Mouse (Mus musculus) stomach, embryonic 16.5 days (tissue): Measurements from ENCODE around the gene Fars2. TPM values are rescaled to one million over a fixed set of nuclear protein-coding genes. Genes with fewer than 3 reads are reported as not detected.

ENCODE experiments used
- ATAC-seq: fragments of 200-750 bp; cut with Nextera tagmentation; 2 replicates; pipeline ENCODE4 v1.8.0; 2017; ENCODE audit warnings: moderate number of reproducible peaks, moderate TSS enrichment; ENCODE audit not compliant: insufficient read depth, low FRiP score
- H3K27ac ChIP-seq: fragments of 300-500 bp; sonication (generic); 2 replicates; pipeline ENCODE4 v1.5.1; 2014; ENCODE audit warnings: low read length
- H3K27me3 ChIP-seq: fragments of 300-500 bp; sonication (generic); 2 replicates; pipeline ENCODE4 v1.6.1; 2014; ENCODE audit warnings: low read length, control low read depth, mixed read lengths; ENCODE audit not compliant: control insufficient read depth, insufficient read depth
- H3K36me3 ChIP-seq: fragments of 300-500 bp; sonication (generic); 2 replicates; pipeline ENCODE4 v1.6.1; 2014; ENCODE audit warnings: low read length; ENCODE audit not compliant: control insufficient read depth, insufficient read depth
- H3K4me1 ChIP-seq: fragments of 300-500 bp; sonication (generic); 2 replicates; pipeline ENCODE4 v1.6.1; 2014; ENCODE audit warnings: low read length, control low read depth, mixed read lengths; ENCODE audit not compliant: control insufficient read depth, insufficient read depth
- H3K4me2 ChIP-seq: fragments of 300-500 bp; sonication (generic); 2 replicates; pipeline ENCODE4 v1.6.1; 2014; ENCODE audit warnings: low read depth, low read length, mixed read lengths
- H3K4me3 ChIP-seq: fragments of 300-500 bp; sonication (generic); replicated peaks from 2 replicates; pipeline ENCODE4 v1.5.1; 2014; ENCODE audit warnings: mild to moderate bottlenecking, low read length
- H3K9ac ChIP-seq: fragments of 300-500 bp; sonication (generic); 2 replicates; pipeline ENCODE4 v1.6.1; 2014; ENCODE audit warnings: low read length
- H3K9me3 ChIP-seq: fragments of 300-500 bp; sonication (generic); replicated peaks from 2 replicates; pipeline ENCODE4 v1.6.1; 2016; ENCODE audit warnings: low read length, control low read depth; ENCODE audit not compliant: control insufficient read depth
- WGBS: fragments of 180-500 bp; shearing (Covaris S2); extraction: QIAGEN DNeasy Blood & Tissue Kit; methylation state at CpG from one replicate; pipeline ENCODE4 v1.1.7; 2014; 5-methylcytosine and 5-hydroxymethylcytosine counted together
- polyA plus RNA-seq: library from polyadenylated mRNA; unstranded; fragments of >200 nt; fragmentation: Nextera tagmentation; extraction: Ambion mirVana; gene quantifications from 2 replicates; pipeline ENCODE4 v1.2.1, GENCODE M21; 2015

Fars2 gene
- polyA plus RNA-seq, 1 experiment from 2014 or later, result 34.6 TPM

DNA sequence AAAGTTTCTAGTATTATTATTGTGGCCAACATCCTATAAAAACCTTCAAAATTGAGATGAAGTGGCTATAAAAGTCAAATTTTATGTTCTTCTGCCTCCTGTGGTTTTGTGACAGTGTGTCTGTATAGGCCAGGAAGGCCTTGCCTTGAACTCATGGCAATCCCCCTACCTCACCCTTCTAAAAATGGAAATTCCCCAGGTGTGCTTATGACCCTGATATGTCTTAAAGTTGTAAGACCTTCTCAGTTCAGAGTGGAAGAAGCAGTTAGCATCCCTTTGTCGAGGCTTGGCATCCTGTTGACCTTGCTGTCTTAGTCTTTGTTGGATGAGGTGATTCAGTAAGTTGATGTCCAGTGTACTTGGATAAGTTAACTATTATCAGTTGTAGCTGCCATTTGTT, 82.1 kb downstream of the Fars2 start:
- H3K4me3 ChIP-seq, result no peak overlapping the region
- H3K27me3 ChIP-seq, result no peaks in the 10 kb centered on the region
- H3K27ac ChIP-seq, result no peak overlapping the region
- H3K9ac ChIP-seq, result no peak overlapping the region
- no peaks in the 10 kb centered on the region for H3K4me1 ChIP-seq
- WGBS, result 84% methylated on average over 1 of the region's 1 CpGs
- no peaks in the 10 kb centered on the region for H3K36me3 ChIP-seq
- no peak for ATAC-seq
- no peaks in the 10 kb centered on the region for H3K9me3 ChIP-seq
- no peak overlapping the region for H3K4me2 ChIP-seq

DNA sequence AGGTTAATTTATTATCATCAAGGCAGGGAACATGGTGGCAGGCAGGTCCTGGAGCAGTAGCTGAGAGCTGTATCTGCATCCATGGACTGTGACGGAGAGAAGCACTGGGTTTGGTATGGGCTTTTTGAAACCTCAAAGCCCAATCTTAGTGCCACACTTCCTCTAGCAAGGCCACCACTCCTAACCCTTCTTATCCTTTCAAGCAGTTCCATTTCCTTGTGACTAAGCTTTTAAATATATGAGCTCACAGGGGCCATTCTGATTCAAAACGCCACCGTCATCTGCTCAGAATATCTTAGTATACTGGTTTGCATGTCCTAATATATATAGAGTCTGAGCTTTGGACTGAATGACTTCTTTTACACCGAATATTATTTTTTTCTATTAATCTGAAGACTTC, 83.2 kb downstream of the Fars2 start:
- Histone ChIP-seq H3K4me2 (no peak overlapping the region), H3K36me3 (no peaks in the 10 kb centered on the region), H3K9ac (no peak overlapping the region), H3K4me3 (no peak overlapping the region), H3K4me1 (no peaks in the 10 kb centered on the region), H3K9me3 (no peaks in the 10 kb centered on the region), H3K27ac (no peak overlapping the region), H3K27me3 (no peaks in the 10 kb centered on the region)
- no peak for ATAC-seq
- 85% methylated on average over 4 of the region's 4 CpGs for WGBS

- WGBS, result 71% methylated on average over 2 of the region's 2 CpGs
- Histone ChIP-seq H3K9me3 (no peaks in the 10 kb centered on the region), H3K27me3 (no peaks in the 10 kb centered on the region), H3K36me3 (no peaks in the 10 kb centered on the region), H3K4me1 (no peaks in the 10 kb centered on the region), H3K27ac (no peak overlapping the region), H3K9ac (no peak overlapping the region), H3K4me2 (no peak overlapping the region), H3K4me3 (no peak overlapping the region)
- no peak for ATAC-seq
Measured at GRCm38 (mm10) chr13:36202496-36202895, 85.3 kb downstream of the Fars2 start.

DNA sequence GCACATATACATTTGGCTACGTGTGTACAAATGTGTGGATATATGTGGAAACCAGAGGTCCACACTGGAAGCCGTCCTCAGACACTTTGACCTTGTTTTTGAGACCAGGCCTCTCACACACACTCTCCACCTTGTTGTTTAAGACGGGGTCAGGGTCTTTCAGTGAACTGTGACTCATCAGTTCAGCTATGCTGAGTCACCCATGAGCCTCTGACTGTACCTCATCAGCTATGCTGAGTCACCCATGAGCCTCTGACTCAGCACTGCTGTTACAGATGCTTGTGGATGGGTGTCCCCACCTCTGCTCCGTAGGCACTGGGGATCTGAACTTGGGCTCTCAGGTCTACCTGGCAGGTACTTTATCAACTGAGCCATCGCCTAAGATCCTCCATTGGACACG, 85.8 kb downstream of the Fars2 start:
- Histone ChIP-seq H3K4me3 (no peak overlapping the region), H3K27ac (no peak overlapping the region), H3K9me3 (no peaks in the 10 kb centered on the region), H3K9ac (no peak overlapping the region), H3K36me3 (no peaks in the 10 kb centered on the region), H3K27me3 (no peaks in the 10 kb centered on the region), H3K4me1 (no peaks in the 10 kb centered on the region), H3K4me2 (no peak overlapping the region)
- ATAC-seq, result no peak
- 85% methylated on average over 6 of the region's 6 CpGs for WGBS

DNA sequence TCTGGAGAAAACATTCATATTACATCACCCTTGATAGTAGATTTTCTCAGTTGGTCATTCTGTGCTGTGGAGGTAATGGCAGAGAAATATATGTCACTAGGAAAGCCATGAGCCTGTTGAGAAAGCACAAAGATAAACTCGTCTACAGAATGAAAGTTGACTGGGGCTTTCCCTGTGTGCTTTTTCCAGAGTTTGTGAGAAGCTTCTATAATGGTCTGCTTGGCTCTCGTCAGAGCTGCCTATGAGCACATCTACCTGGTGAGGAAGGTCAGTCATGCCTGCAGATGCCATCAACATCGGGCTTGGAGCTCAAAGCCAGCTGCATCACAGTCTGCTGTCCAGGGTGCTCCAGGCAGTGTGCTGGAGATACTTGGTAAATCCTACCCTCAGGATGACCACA, 87.1 kb downstream of the Fars2 start:
- H3K27me3 ChIP-seq, result no peaks in the 10 kb centered on the region
- 79% methylated on average over 3 of the region's 3 CpGs for WGBS
- no peak overlapping the region for H3K27ac ChIP-seq
- H3K9ac ChIP-seq, result no peak overlapping the region
- no peaks in the 10 kb centered on the region for H3K4me1 ChIP-seq
- no peak overlapping the region for H3K4me2 ChIP-seq
- H3K36me3 ChIP-seq, result no peaks in the 10 kb centered on the region
- H3K9me3 ChIP-seq, result no peaks in the 10 kb centered on the region
- H3K4me3 ChIP-seq, result no peak overlapping the region
- ATAC-seq, result no peak

DNA sequence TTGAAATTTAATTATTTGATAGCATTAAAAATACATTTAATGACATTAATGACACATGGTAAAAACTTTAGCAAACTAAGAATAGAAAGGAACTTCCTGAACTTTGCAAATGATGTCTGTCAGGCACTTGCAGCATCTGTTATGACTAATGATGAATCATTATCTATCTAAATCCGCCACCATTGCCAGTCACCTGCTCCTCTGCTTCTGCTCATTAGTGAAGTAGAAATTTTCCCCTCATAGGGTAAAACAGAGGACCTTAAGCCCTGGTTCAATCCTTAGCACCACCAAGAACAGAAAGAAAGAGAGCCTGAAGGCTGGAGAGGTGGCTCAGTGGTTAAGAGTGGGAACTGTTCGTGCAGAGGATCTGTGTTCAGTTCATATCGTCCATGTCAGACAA, 93.8 kb downstream of the Fars2 start:
- H3K36me3 ChIP-seq, result no peaks in the 10 kb centered on the region
- no peaks in the 10 kb centered on the region for H3K27me3 ChIP-seq
- H3K4me3 ChIP-seq, result no peak overlapping the region
- H3K9ac ChIP-seq, result no peak overlapping the region
- no peaks in the 10 kb centered on the region for H3K4me1 ChIP-seq
- no peaks in the 10 kb centered on the region for H3K9me3 ChIP-seq
- no peak for ATAC-seq
- no peak overlapping the region for H3K4me2 ChIP-seq
- WGBS, result 80% methylated on average over 3 of the region's 3 CpGs
- H3K27ac ChIP-seq, result no peak overlapping the region

- no peak overlapping the region for H3K27ac ChIP-seq
- H3K27me3 ChIP-seq, result no peaks in the 10 kb centered on the region
- WGBS, result 77% methylated on average over 4 of the region's 4 CpGs
- no peak overlapping the region for H3K4me3 ChIP-seq
- no peaks in the 10 kb centered on the region for H3K4me1 ChIP-seq
- H3K9me3 ChIP-seq, result no peaks in the 10 kb centered on the region
- H3K9ac ChIP-seq, result no peak overlapping the region
- no peaks in the 10 kb centered on the region for H3K36me3 ChIP-seq
- no peak for ATAC-seq
- H3K4me2 ChIP-seq, result no peak overlapping the region
Measured at GRCm38 (mm10) chr13:36214056-36214455, 96.8 kb downstream of the Fars2 start.

- no peak overlapping the region for H3K27ac ChIP-seq
- no peak overlapping the region for H3K9ac ChIP-seq
- no peak for ATAC-seq
- no peak overlapping the region for H3K4me2 ChIP-seq
- no peak overlapping the region for H3K4me3 ChIP-seq
- H3K9me3 ChIP-seq, result no peaks in the 10 kb centered on the region
- H3K4me1 ChIP-seq, result no peaks in the 10 kb centered on the region
- no peaks in the 10 kb centered on the region for H3K36me3 ChIP-seq
- WGBS, result 97% methylated on average over 3 of the region's 3 CpGs
- no peaks in the 10 kb centered on the region for H3K27me3 ChIP-seq
Measured at GRCm38 (mm10) chr13:36216005-36216404, 98.8 kb downstream of the Fars2 start.

DNA sequence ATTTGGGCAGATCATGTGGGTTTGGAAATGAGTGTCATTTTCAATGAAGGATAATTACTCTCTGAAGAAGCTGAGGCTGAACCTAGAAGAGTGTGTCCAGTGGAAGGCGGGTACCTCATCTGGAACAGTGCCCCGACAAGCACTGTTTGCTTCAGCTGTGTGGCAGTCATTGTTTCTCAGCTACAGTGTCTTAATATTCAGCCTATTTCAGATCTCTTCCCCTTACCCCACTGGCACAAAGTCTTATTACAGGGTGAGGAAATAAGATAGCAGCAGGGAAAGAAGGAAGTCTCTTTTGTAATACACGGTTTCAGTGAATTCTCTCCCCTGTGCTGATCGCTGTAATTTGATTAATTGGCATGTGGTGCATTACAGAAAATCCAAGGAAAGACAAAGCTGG, 101.1 kb downstream of the Fars2 start:
- Histone ChIP-seq H3K9me3 (no peaks in the 10 kb centered on the region), H3K36me3 (no peaks in the 10 kb centered on the region), H3K4me1 (no peaks in the 10 kb centered on the region), H3K4me3 (no peak overlapping the region), H3K9ac (no peak overlapping the region), H3K27me3 (no peaks in the 10 kb centered on the region), H3K27ac (no peak overlapping the region), H3K4me2 (no peak overlapping the region)
- ATAC-seq, result no peak
- WGBS, result 62% methylated on average over 4 of the region's 4 CpGs

DNA sequence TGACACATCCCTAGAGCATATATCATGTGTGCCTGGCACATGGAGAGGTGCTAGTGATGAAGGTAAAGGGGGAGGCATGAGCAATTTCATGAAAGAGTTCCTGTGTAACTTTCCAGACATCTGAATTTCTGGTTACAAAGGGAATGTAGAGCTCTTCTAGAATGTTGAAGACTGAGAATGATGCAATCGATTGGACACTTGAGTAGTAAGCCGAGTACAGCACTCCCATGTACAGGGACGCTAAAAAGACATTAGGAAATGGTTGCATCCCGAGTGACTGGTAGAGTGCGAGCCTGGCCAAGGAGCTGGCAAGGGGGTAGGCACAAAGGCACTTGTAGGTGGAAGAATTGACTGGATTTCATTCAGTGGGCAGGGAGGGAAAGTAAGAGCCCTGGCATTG, 102.3 kb downstream of the Fars2 start:
- Histone ChIP-seq H3K27me3 (no peaks in the 10 kb centered on the region), H3K27ac (no peak overlapping the region), H3K4me3 (no peak overlapping the region), H3K9me3 (no peaks in the 10 kb centered on the region), H3K36me3 (no peaks in the 10 kb centered on the region), H3K9ac (no peak overlapping the region), H3K4me2 (no peak overlapping the region), H3K4me1 (no peaks in the 10 kb centered on the region)
- ATAC-seq, result no peak
- 93% methylated on average over 5 of the region's 5 CpGs for whole genome bisulfite sequencing
